Mouse (Mus musculus) spleen, adult 2 months (tissue): ENCODE data around the gene Sf3b5.
A peak's percentile ranks its signal among the peaks of the same experiment; 100 is the strongest.

Source experiments
- CTCF ChIP-seq: fragments of 200-500 bp; IDR thresholded peaks from 2 replicates; pipeline ENCODE4 v1.5.1; 2011; ENCODE audit warnings: mild to moderate bottlenecking, inconsistent platforms; ENCODE audit not compliant: insufficient read depth, insufficient read length, insufficient replicate concordance; ENCODE audit errors: extremely low read depth
- POLR2A ChIP-seq: fragments of 200-500 bp; IDR thresholded peaks from 2 replicates; pipeline ENCODE4 v1.6.1; 2011; ENCODE audit warnings: low read depth, low read length, inconsistent platforms

GRCm38 (mm10) chr10:13016573-13016972 is 11.4 kb downstream of the Sf3b5 start:
- peak; percentile 19; the same call in 1 of the 2 replicates for TF ChIP-seq CTCF
- TF ChIP-seq POLR2A, result no peak
